Mouse (Mus musculus) stomach, postnatal 0 days (tissue): ENCODE data around the gene Nipal3.

ENCODE experiments used
- CTCF ChIP-seq: IDR thresholded peaks from 2 replicates; pipeline ENCODE4 v1.5.1; 2016; ENCODE audit warnings: antibody characterized with exemption, low read depth, mild to moderate bottlenecking, moderate library complexity
- EP300 ChIP-seq: optimal IDR thresholded peaks from 2 replicates; pipeline ENCODE3; 2016; ENCODE audit warnings: antibody characterized with exemption

DNA sequence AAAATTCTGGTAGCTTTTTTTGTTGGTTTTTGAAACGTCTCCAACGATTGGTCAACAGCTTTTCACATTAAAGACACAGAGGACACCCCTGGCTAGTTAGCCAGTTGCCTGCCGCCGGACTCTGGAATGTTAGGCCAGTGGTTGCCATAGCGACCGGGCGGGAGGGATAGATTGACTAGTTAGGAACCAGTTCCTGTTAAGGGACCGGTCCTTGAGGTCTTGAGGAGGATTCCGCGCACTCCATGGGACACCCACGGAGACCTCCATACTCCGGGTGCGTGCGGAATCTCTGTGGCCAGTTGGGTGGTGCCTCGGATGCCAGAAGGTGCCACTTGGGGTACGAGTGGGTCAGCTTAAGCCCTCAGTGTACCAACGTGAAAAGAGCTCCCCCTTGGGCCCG lies 972 bp upstream of the Nipal3 start:
- TF ChIP-seq CTCF (no peak), EP300 (no peak)
